Mouse (Mus musculus) monocyte, adult 2 months (primary cell): Measurements from ENCODE around the gene Trmt1l.

Experiments
- DNase-seq, 2 experiments: peaks; one replicate each; pipeline ENCODE4 v3.0.0; 2022; ENCODE audit warnings: low spot score in 2 of 2, low read depth in 1 of 2

The Trmt1l gene

DNA sequence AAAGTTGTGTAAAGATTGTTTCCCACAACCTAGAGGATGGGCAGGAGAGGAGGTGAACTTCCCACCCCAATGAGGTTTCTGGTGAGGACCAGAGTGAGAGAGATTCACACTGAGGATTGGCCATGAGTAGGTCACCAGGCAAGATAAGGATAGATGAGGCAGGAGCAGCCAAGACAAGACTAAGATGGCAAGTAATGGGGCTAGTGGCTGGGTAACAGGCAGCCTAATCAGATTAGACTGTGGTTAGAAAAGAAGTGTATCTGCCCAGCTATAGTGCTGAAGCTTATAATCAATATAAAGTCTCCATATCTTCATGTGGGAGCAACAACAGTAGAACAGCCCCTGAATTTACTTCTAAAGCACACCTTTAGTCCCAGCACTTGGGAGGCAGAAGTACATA lies 65.5 kb downstream of the Trmt1l start:
- DNase-seq: no peak

DNA sequence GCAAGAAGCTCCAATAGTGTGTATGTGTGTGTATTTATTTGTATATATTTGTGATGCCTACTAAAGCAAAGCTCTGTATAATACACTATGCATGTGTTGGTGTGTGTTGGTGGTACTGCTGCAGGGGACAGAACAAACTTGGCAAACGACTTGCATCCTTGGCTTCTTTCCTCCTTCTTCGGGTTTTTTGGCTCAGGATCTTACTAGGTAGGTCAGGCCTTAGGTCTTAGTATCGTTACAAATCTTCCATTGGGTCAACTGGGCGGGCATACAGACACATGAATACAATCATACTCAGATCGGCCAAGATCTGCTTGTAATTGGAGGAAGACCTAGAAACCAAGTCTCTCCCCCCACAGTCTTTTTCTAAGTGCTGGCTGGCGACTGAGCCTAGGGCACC lies 66.4 kb downstream of the Trmt1l start:
- DNase-seq: no peak

DNA sequence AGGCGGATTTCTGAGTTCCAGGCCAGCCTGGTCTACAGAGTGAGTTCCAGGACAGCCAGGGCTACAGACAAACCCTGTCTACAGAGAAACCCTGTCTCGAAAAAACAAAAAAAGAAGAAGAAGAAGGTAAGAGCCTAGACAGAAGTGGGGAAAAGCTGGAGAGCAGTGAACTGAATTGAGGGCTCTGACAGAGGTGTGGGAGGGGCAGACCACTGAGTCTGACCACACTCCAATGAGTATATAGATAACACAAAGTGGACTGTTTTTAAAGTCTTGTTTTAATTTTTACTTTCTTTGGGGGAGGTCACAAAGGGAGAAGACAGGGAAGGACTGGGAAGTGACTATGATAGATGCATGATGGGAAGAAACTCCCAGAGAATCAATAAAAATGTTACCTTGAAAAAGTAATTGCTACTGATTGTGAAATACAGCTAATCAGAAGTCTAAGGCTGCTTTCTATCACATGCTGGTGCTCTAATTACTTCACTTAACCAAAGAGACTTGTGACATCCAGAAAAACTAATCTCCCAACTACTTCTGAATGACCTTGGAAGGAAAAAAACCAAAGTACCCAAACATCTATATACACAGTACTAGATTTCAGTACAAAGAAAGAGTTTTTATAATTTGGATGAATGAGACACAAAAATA lies 67.4 kb downstream of the Trmt1l start:
- DNase-seq: no peak

DNA sequence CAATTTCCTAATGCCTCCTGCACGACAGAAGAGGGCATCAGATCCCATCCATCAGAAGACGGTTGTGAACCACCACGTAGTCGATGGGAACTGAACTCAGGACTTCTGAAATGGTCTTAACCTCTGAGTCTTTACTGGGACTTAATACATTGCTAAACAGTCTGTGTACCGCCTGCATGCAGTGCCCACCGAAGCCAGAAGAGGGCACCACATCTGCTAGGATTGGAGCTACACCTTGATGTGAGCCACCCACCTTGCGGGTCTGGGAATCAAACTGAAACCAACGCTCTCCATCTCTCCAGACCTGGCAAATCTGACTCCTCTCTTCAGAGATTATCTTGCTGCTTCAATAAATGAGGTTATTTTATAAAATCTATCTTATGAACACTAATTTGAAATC lies 68.7 kb downstream of the Trmt1l start:
- DNase-seq: peak; percentile 8 to 19

DNA sequence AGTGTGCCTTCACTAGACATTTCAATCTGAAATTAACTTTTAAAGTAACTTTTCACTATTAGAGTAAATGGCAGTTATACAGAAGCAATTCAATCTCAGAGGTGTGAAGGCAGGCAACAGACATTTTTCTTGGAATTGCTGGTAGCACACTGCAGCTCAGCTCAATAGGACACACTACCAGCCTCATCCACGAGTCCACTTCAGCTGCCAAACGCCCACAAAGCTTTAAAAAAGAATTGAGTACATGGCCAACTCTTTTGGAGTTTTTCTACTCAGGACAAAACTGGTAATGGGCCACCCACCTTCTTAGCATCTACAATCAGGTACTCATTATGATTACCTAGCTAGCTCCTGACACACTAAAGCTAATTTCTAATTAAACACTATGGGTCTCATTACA lies 69.6 kb downstream of the Trmt1l start:
- DNase-seq: no peak

DNA sequence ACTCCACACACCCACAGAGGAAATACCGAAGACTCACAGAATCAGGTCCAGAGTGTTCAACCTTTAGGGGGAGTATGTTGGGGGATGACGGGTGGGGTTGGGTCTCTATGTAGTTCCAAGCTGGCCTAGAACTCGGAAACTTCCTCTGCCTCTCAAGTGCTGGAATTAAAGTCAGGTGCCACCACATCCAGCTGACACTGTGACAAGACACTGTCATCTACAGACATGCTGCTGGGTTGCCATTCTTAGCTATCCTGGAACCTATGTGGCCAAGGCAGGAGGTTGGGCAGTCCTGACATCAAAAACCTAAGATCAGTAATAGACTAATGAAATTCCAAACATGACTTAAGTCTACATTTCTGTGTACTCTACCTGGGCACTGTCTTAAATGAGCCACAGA lies 70.0 kb downstream of the Trmt1l start:
- DNase-seq: no peak

DNA sequence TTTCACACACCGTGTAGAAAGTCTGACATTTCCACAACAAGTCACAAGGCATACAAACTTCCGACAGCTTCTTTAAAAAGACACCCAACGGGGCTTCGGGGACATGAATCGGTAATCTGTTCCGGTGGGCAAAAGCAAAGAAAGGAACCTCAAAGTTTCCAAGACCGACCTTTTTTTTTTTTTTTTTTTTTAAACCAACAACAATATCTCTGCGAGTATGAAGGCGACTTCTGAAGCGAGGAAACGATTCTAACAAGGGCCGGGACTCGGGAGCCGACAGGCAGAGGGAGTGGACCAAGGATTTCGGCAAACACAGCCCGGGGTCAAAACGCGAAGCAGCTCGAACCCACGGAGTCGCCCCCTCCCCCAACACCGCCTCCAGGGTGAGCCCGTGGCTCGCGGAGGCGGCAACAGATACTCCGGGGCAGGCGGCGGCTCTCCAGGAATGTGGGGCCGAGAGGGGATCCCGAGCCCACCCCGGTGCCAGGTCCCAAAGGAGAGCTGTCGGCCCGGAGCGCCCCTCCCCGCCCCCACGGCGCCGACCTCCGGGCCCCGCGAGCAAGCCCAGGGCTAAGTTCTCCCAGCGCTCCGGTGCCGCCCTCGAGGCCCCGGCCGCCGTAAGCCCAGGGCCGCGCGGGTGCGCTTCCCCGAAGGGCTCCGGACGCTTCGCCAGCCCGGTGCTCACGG lies 71.6 kb downstream of the Trmt1l start:
- DNase-seq: peak; percentile 3 to 24

DNA sequence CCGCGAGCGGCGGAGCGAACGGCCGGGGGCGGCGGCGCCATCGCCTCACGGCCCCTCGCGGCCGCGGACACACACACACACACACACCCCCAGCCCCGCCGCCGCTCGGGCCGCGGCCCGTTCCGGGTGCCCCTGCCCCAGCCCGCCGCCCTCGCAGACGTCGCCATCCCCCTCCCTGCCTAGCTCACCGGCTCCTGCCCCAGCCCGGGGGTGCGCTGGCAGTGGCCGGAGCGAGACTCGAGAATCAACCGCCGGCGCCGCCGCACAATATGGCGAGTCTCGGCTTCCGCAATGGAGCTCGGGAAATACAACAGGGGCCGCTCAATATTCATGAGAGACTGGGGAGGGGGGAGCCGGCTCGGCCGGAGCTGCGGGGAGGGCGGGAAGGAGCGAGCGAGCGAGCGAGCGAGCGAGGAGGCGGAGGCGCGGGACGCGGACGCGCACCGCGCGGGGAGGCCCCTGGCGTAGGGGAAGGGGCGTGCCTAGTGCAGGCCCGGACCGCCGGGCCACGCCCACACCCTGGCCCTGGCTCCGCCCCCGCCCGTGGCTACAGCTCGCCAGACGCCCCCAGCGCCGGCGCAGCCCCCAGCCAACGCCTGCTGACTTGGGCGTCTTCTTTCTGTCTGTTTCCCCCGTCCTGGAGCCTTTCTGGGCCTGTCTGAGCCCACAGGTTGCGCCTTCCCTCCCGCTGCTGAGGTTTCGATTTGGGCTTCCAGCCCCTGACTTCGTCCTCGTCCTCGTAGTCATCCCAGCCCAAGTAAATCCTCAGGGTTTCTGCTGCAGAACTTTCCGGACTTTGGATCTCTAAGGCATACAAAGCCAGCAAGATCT lies 72.4 kb downstream of the Trmt1l start, which contains the start of gene Rnf2:
Rnf2 (minus strand) TSS at position 425 of the 831 bp plus-strand sequence.
- peak; percentile 43 to 79 for DNase-seq
